Mouse (Mus musculus) G1E-ER4 (cell line): ENCODE measurements around the gene Tdgf1. TPM values are rescaled to one million over a fixed set of nuclear protein-coding genes. Genes with fewer than 3 reads are reported as not detected.

Experiments used
- GATA1 ChIP-seq: IDR thresholded peaks from one replicate; pipeline ENCODE4 v1.8.0; 2012; ENCODE audit warnings: low read length, inconsistent platforms
- polyA plus RNA-seq: library from polyadenylated mRNA; stranded (reverse); fragments of >175 nt; gene quantifications from 2 replicates; pipeline ENCODE4 v1.2.3, GENCODE M21; 2012

The Tdgf1 gene
- not detected in 2 replicates for polyA plus RNA-seq

- TF ChIP-seq GATA1, result no peak
Observed at GRCm38 (mm10) chr9:110945926-110946325, at the start of gene Tdgf1. TSS of gene Tdgf1 (minus strand) at chr9:110946158.

GRCm38 (mm10) chr9:110994716-110995172, 48.8 kb upstream of the Tdgf1 start:
- TF ChIP-seq GATA1, result no peak

GRCm38 (mm10) chr9:110993281-110993709, 47.3 kb upstream of the Tdgf1 start:
- TF ChIP-seq GATA1, result no peak

GRCm38 (mm10) chr9:110990204-110990603, 44.2 kb upstream of the Tdgf1 start, which contains the start of gene Rtp3:
TSS of gene Rtp3 (minus strand) at chr9:110990583.
- no peak for TF ChIP-seq GATA1

GRCm38 (mm10) chr9:110989543-110989942, 43.6 kb upstream of the Tdgf1 start:
- no peak for TF ChIP-seq GATA1

- TF ChIP-seq GATA1, result no peak
Observed at GRCm38 (mm10) chr9:110989141-110989540, 43.2 kb upstream of the Tdgf1 start.

- TF ChIP-seq GATA1, result no peak
Observed at GRCm38 (mm10) chr9:110988078-110988477, 42.1 kb upstream of the Tdgf1 start.

- no peak for TF ChIP-seq GATA1
Observed at GRCm38 (mm10) chr9:110987331-110987730, 41.4 kb upstream of the Tdgf1 start.

GRCm38 (mm10) chr9:110985951-110986350, 40.0 kb upstream of the Tdgf1 start:
- no peak for TF ChIP-seq GATA1

- no peak for TF ChIP-seq GATA1
Observed at GRCm38 (mm10) chr9:110985541-110985940, 39.6 kb upstream of the Tdgf1 start.

GRCm38 (mm10) chr9:110984096-110984495, 38.1 kb upstream of the Tdgf1 start:
- TF ChIP-seq GATA1, result no peak

- TF ChIP-seq GATA1, result no peak
Observed at GRCm38 (mm10) chr9:110982351-110982750, 36.4 kb upstream of the Tdgf1 start.

- no peak for TF ChIP-seq GATA1
Observed at GRCm38 (mm10) chr9:110979411-110979810, 33.5 kb upstream of the Tdgf1 start.

- no peak for TF ChIP-seq GATA1
Observed at GRCm38 (mm10) chr9:110965910-110966231, 19.9 kb upstream of the Tdgf1 start.

GRCm38 (mm10) chr9:110965062-110965909, 19.3 kb upstream of the Tdgf1 start:
- no peak for TF ChIP-seq GATA1

GRCm38 (mm10) chr9:110963566-110964115, 17.7 kb upstream of the Tdgf1 start:
- no peak for TF ChIP-seq GATA1

- TF ChIP-seq GATA1, result no peak
Observed at GRCm38 (mm10) chr9:110961386-110961785, 15.4 kb upstream of the Tdgf1 start.
